In the genomic region with DNA sequence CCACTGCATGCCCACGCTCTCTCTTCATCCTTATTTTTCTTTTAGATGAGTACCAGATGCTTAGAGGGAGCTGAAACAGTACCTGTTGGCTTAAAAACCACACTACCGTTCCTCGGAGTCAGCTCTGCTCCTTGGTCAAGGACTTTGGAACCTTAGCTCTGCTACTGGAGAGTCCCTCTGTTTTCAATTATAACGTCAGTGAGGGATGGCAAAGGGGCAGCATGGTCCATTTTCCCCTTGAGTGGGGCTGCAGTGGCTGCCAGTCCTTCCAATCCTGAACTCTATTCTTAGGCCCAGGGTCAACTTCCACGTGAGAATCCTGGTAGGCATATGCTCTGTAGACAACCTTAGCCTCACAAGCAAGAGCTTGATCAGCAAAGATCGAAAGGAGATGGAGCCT, we compare ENCODE assay signal across 21 mouse cellular contexts. TPM values are rescaled to one million over a fixed set of nuclear protein-coding genes. Genes with fewer than 3 reads are reported as not detected.
DNase-seq lines count a peak whose midpoint lies in the region; ATAC-seq lines count a peak whose summit lies in the region.
"Had no signal": no experiment of that assay in that cellular context is flagged by ENCODE, and none has a peak within 500 bp of the region (broad histone marks: within the 10 kb centered on the region; RNA-seq: fewer than 3 reads in every experiment).

No protein-coding gene starts in this region.

- peaks cover 23% of the 10 kb centered on the region for H3K36me3 ChIP-seq in forebrain, embryonic 10.5 days (replicated peaks)
- H3K36me3 ChIP-seq in forebrain, embryonic 12.5 days (replicated peaks) = peaks cover 20% of the 10 kb centered on the region
- H3K36me3 ChIP-seq in embryonic facial prominence, embryonic 12.5 days = peaks cover 16% of the 10 kb centered on the region
- peaks cover 17% of the 10 kb centered on the region for H3K36me3 ChIP-seq in limb, embryonic 10.5 days

- 0 out of 2 replicates have a peak overlapping the region, but pooled peaks have one; percentile 20 for H3K27ac ChIP-seq in forebrain, embryonic 10.5 days
- H3K27ac ChIP-seq in forebrain, embryonic 12.5 days = no peak overlapping the region
- H3K27ac ChIP-seq in embryonic facial prominence, embryonic 12.5 days = peak overlapping the region; percentile 58; the same call in 1 of the 2 replicates
- H3K27ac ChIP-seq in limb, embryonic 10.5 days = peak overlapping the region; percentile 65
- H3K27ac ChIP-seq: gastrocnemius, adult 2 months; heart, embryonic 13.5 days; hindbrain, embryonic 15.5 days had no signal

- no peaks in the 10 kb centered on the region for H3K9me3 ChIP-seq in forebrain, embryonic 10.5 days
- H3K9me3 ChIP-seq in forebrain, embryonic 12.5 days = no peaks in the 10 kb centered on the region
- no peaks in the 10 kb centered on the region for H3K9me3 ChIP-seq in embryonic facial prominence, embryonic 12.5 days
- no peaks in the 10 kb centered on the region for H3K9me3 ChIP-seq in limb, embryonic 10.5 days (replicated peaks)
- H3K9me3 ChIP-seq: G1E; heart, embryonic 13.5 days; hindbrain, embryonic 15.5 days had no signal

- no peak overlapping the region for H3K4me3 ChIP-seq in forebrain, embryonic 10.5 days
- H3K4me3 ChIP-seq in forebrain, embryonic 12.5 days (replicated peaks) = no peak overlapping the region
- H3K4me3 ChIP-seq in embryonic facial prominence, embryonic 12.5 days = no peak overlapping the region
- no peak overlapping the region for H3K4me3 ChIP-seq in limb, embryonic 10.5 days
- H3K4me3 ChIP-seq: gastrocnemius, adult 2 months; heart, embryonic 13.5 days; hindbrain, embryonic 15.5 days had no signal

- DNase-seq in forebrain, embryonic 10.5 days (ENCODE audit: extremely low spot score, low spot score) = no peak
- DNase-seq in kidney, postnatal 25 days = peak; percentile 11 to 54
- no peak for DNase-seq in kidney, adult 18-20 months
- DNase-seq in limb, embryonic 10.5 days (ENCODE audit: low spot score) = no peak
- DNase-seq in spleen, postnatal 4 days (ENCODE audit: low spot score in 2 of 2) = no peak
- DNase-seq: adrenal gland, postnatal 10 days; B cell, adult 2 months; cerebellum, adult 11 months; cerebellum, adult 8-10 months; cerebellum, postnatal 14 days; embryo, embryonic 11 days; gastrocnemius, adult 2 months; gastrocnemius, postnatal 25 days; heart, postnatal 36 days had no signal

- no peak overlapping the region for H3K9ac ChIP-seq in forebrain, embryonic 12.5 days
- H3K9ac ChIP-seq in embryonic facial prominence, embryonic 12.5 days = no peak overlapping the region
- H3K9ac ChIP-seq: heart, embryonic 13.5 days; hindbrain, embryonic 15.5 days had no signal

- no peak overlapping the region for H3K4me2 ChIP-seq in forebrain, embryonic 12.5 days
- H3K4me2 ChIP-seq in embryonic facial prominence, embryonic 12.5 days (replicated peaks) = no peak overlapping the region
- H3K4me2 ChIP-seq: heart, embryonic 13.5 days; hindbrain, embryonic 15.5 days had no signal

- H3K4me1 ChIP-seq in forebrain, embryonic 10.5 days = peaks cover 16% of the 10 kb centered on the region; the same call in 1 of the 2 replicates
- no peaks in the 10 kb centered on the region for H3K4me1 ChIP-seq in forebrain, embryonic 12.5 days
- peaks cover 15% of the 10 kb centered on the region; the same call in 1 of the 2 replicates for H3K4me1 ChIP-seq in embryonic facial prominence, embryonic 12.5 days
- peaks cover 23% of the 10 kb centered on the region for H3K4me1 ChIP-seq in limb, embryonic 10.5 days
- H3K4me1 ChIP-seq: heart, embryonic 13.5 days; hindbrain, embryonic 15.5 days had no signal

- WGBS in forebrain, embryonic 10.5 days = 69% methylated on average over 6 of the region's 6 CpGs
- 81% methylated on average over 6 of the region's 6 CpGs for WGBS in forebrain, embryonic 12.5 days
- 38% methylated on average over 6 of the region's 6 CpGs for WGBS in embryonic facial prominence, embryonic 12.5 days
- WGBS in limb, embryonic 10.5 days = 55% methylated on average over 6 of the region's 6 CpGs

- ATAC-seq in forebrain, embryonic 12.5 days (ENCODE audit: low FRiP score) = no peak
- ATAC-seq in embryonic facial prominence, embryonic 12.5 days (ENCODE audit: insufficient number of reproducible peaks, insufficient read depth, low FRiP score, low TSS enrichment) = no peak
- ATAC-seq: CD4-positive, CD25-positive, alpha-beta regulatory T cell, adult 4 months; forebrain, embryonic 14.5 days had no signal

- H3K27me3 ChIP-seq in forebrain, embryonic 10.5 days (ENCODE audit: poor library complexity, severe bottlenecking) = no peaks in the 10 kb centered on the region
- no peaks in the 10 kb centered on the region for H3K27me3 ChIP-seq in forebrain, embryonic 12.5 days
- no peaks in the 10 kb centered on the region for H3K27me3 ChIP-seq in embryonic facial prominence, embryonic 12.5 days
- no peaks in the 10 kb centered on the region for H3K27me3 ChIP-seq in limb, embryonic 10.5 days (ENCODE audit: low read depth, poor library complexity, severe bottlenecking)
- H3K27me3 ChIP-seq: heart, embryonic 13.5 days; hindbrain, embryonic 15.5 days had no signal

RNA-seq across cellular contexts. Expression of a gene that starts 48.2 kb away (rescaled TPM):
- 37.7 and 41.2 TPM in 2 replicates for polyA plus RNA-seq in forebrain, embryonic 10.5 days (2016; fragmentation: Nextera tagmentation; extraction: Ambion mirVana)
- 41.3 and 41.6 TPM in 2 replicates for polyA plus RNA-seq in forebrain, embryonic 12.5 days (2016; fragmentation: Nextera tagmentation; extraction: Ambion mirVana)
- polyA plus RNA-seq in embryonic facial prominence, embryonic 12.5 days (2016; fragmentation: Nextera tagmentation; extraction: Ambion mirVana) = 45.8 and 49.2 TPM in 2 replicates
- polyA plus RNA-seq in limb, embryonic 10.5 days (2016; fragmentation: Nextera tagmentation; extraction: Ambion mirVana) = 38.9 and 47.4 TPM in 2 replicates

Comparison
In these comparisons a context has a peak if more than half of its experiments do, and no peak if none do; other contexts are left out.
1. DNase-seq: peak in kidney, postnatal 25 days (2 of 2); none in forebrain, embryonic 10.5 days (single experiment), kidney, adult 18-20 months (single experiment), limb, embryonic 10.5 days (single experiment) and spleen, postnatal 4 days (0 of 2).